In genomic region chr13:59610437-59610836, GRCm38 (mm10) we compare ENCODE assay signal across 28 mouse cellular contexts. TPM values are rescaled to one million over a fixed set of nuclear protein-coding genes. Genes with fewer than 3 reads are reported as not detected.
DNase-seq lines count a peak whose midpoint lies in the region; ATAC-seq lines count a peak whose summit lies in the region.
"Had no signal": no experiment of that assay in that cellular context is flagged by ENCODE, and none has a peak within 500 bp of the region (broad histone marks: within the 10 kb centered on the region; RNA-seq: fewer than 3 reads in every experiment).

No protein-coding gene starts in this region.

- H3K4me1 ChIP-seq in heart, embryonic 10.5 days = 0 out of 2 replicates have a peak, but pooled peaks cover 4% of the 10 kb centered on the region
- H3K4me1 ChIP-seq in heart, embryonic 12.5 days (replicated peaks) = peaks cover 6% of the 10 kb centered on the region; the same call in 1 of the 2 replicates
- peaks cover 11% of the 10 kb centered on the region for H3K4me1 ChIP-seq in heart, embryonic 15.5 days (replicated peaks)
- H3K4me1 ChIP-seq: embryonic facial prominence, embryonic 12.5 days; embryonic facial prominence, embryonic 15.5 days; hindbrain, embryonic 12.5 days; hindbrain, embryonic 15.5 days; kidney, embryonic 15.5 days had no signal

- H3K9ac ChIP-seq in heart, embryonic 12.5 days = no peak overlapping the region
- 0 out of 2 replicates have a peak overlapping the region, but pooled peaks have one; percentile 0 for H3K9ac ChIP-seq in heart, embryonic 15.5 days
- H3K9ac ChIP-seq: embryonic facial prominence, embryonic 12.5 days; embryonic facial prominence, embryonic 15.5 days; forebrain, postnatal 0 days; hindbrain, embryonic 12.5 days; hindbrain, embryonic 15.5 days; intestine, embryonic 15.5 days; kidney, embryonic 15.5 days had no signal

- intact Hi-C loops in heart, postnatal 25 days (cut with DNase I) = no loop called here

- H3K9me3 ChIP-seq in heart, embryonic 10.5 days = no peaks in the 10 kb centered on the region
- H3K9me3 ChIP-seq in heart, embryonic 12.5 days (replicated peaks) = no peaks in the 10 kb centered on the region
- no peaks in the 10 kb centered on the region for H3K9me3 ChIP-seq in heart, embryonic 15.5 days (replicated peaks)
- H3K9me3 ChIP-seq: embryonic facial prominence, embryonic 12.5 days; embryonic facial prominence, embryonic 15.5 days; G1E; hindbrain, embryonic 12.5 days; hindbrain, embryonic 15.5 days; intestine, embryonic 15.5 days; kidney, embryonic 15.5 days had no signal

- 92% methylated on average over 2 of the region's 2 CpGs for WGBS in heart, embryonic 10.5 days
- WGBS in heart, embryonic 12.5 days = 67% methylated on average over 2 of the region's 2 CpGs
- WGBS in heart, embryonic 15.5 days = 61% methylated on average over 2 of the region's 2 CpGs

- ATAC-seq in heart, embryonic 12.5 days (ENCODE audit: insufficient number of reproducible peaks, low FRiP score) = no peak
- ATAC-seq in heart, embryonic 15.5 days (replicated peaks; ENCODE audit: insufficient number of reproducible peaks, insufficient read depth, low FRiP score, low read depth) = peak; percentile 74; the same call in 1 of the 2 replicates
- no peak for ATAC-seq in frontal cortex, adult (ENCODE audit: low TSS enrichment)
- ATAC-seq: forebrain, embryonic 14.5 days; forebrain, postnatal 0 days; intestine, embryonic 15.5 days had no signal

- H3K27ac ChIP-seq in heart, embryonic 10.5 days = peak overlapping the region; percentile 36; the same call in 1 of the 2 replicates
- peak overlapping the region; percentile 78 for H3K27ac ChIP-seq in heart, embryonic 12.5 days (ENCODE audit: poor library complexity, severe bottlenecking)
- peak overlapping the region; percentile 92 for H3K27ac ChIP-seq in heart, embryonic 15.5 days
- H3K27ac ChIP-seq: embryonic facial prominence, embryonic 12.5 days; embryonic facial prominence, embryonic 15.5 days; hindbrain, embryonic 12.5 days; hindbrain, embryonic 15.5 days; intestine, embryonic 15.5 days; kidney, embryonic 15.5 days had no signal

- H3K36me3 ChIP-seq in heart, embryonic 10.5 days = peaks cover 86% of the 10 kb centered on the region
- peaks cover 74% of the 10 kb centered on the region for H3K36me3 ChIP-seq in heart, embryonic 12.5 days
- H3K36me3 ChIP-seq in heart, embryonic 15.5 days = peaks cover 64% of the 10 kb centered on the region

- no peak overlapping the region for H3K4me2 ChIP-seq in heart, embryonic 12.5 days
- H3K4me2 ChIP-seq in heart, embryonic 15.5 days = no peak overlapping the region
- H3K4me2 ChIP-seq: embryonic facial prominence, embryonic 12.5 days; embryonic facial prominence, embryonic 15.5 days; hindbrain, embryonic 12.5 days; hindbrain, embryonic 15.5 days; intestine, embryonic 15.5 days; kidney, embryonic 15.5 days had no signal

- H3K27me3 ChIP-seq in heart, embryonic 10.5 days (ENCODE audit: insufficient read depth, poor library complexity, severe bottlenecking) = no peaks in the 10 kb centered on the region
- H3K27me3 ChIP-seq in heart, embryonic 12.5 days (replicated peaks) = no peaks in the 10 kb centered on the region
- no peaks in the 10 kb centered on the region for H3K27me3 ChIP-seq in heart, embryonic 15.5 days
- H3K27me3 ChIP-seq: CH12.LX; embryonic facial prominence, embryonic 12.5 days; embryonic facial prominence, embryonic 15.5 days; hindbrain, embryonic 12.5 days; hindbrain, embryonic 15.5 days; intestine, embryonic 15.5 days; kidney, embryonic 15.5 days had no signal

- H3K4me3 ChIP-seq in heart, embryonic 10.5 days = no peak overlapping the region
- no peak overlapping the region for H3K4me3 ChIP-seq in heart, embryonic 12.5 days
- H3K4me3 ChIP-seq in heart, embryonic 15.5 days = no peak overlapping the region
- H3K4me3 ChIP-seq: embryonic facial prominence, embryonic 12.5 days; embryonic facial prominence, embryonic 15.5 days; hindbrain, embryonic 12.5 days; hindbrain, embryonic 15.5 days; intestine, embryonic 15.5 days; kidney, embryonic 15.5 days had no signal

- peak; percentile 33 to 41 for DNase-seq in heart, adult 18-20 months
- DNase-seq in heart, postnatal 25 days (ENCODE audit: low spot score) = no peak
- no peak for DNase-seq in heart, embryonic 10.5 days (ENCODE audit: low spot score)
- DNase-seq in gastrocnemius, postnatal 4 days (ENCODE audit: low spot score in 2 of 2) = no peak
- no peak for DNase-seq in urinary bladder, postnatal 25 days (ENCODE audit: low spot score)
- DNase-seq: adrenal gland, adult 2 months; adrenal gland, postnatal 14 days; B cell, adult 2 months; cerebellum, adult 11 months; cerebellum, adult 2 months; cerebellum, adult 9-11 months; cerebellum, postnatal 25 days; forebrain, postnatal 0 days; gastrocnemius, postnatal 25 days; kidney, adult 11 months; kidney, adult 8-10 months had no signal

RNA-seq across cellular contexts. Expression of gene Naa35, which starts 25.4 kb away (rescaled TPM):
- total RNA-seq in heart, adult 18-20 months (2021) = 10 to 100 TPM; 91.4 to 92.6 TPM
- total RNA-seq in heart, postnatal 25 days (2021) = 10 to 100 TPM; 78.6 to 96.1 TPM
- 78.9 and 92.6 TPM in 2 replicates for polyA plus RNA-seq in heart, embryonic 10.5 days (2016; fragmentation: Nextera tagmentation; extraction: Ambion mirVana)
- 80.8 and 85.4 TPM in 2 replicates for polyA plus RNA-seq in heart, embryonic 12.5 days (2016; fragmentation: Nextera tagmentation; extraction: Ambion mirVana)
- polyA plus RNA-seq in heart, embryonic 15.5 days (2015; fragmentation: Nextera tagmentation; extraction: Ambion mirVana) = 69.6 and 85.3 TPM in 2 replicates
- total RNA-seq in gastrocnemius, postnatal 4 days (2021) = 10 to 100 TPM; 53.3 to 57.8 TPM

RNA-seq across cellular contexts. Expression of gene Agtpbp1, which starts 25.4 kb away (rescaled TPM):
- 100 to 1,000 TPM; 129 to 156 TPM for total RNA-seq in heart, adult 18-20 months (2021)
- 100 to 1,000 TPM; 143 to 166 TPM for total RNA-seq in heart, postnatal 25 days (2021)
- polyA plus RNA-seq in heart, embryonic 10.5 days (2016; fragmentation: Nextera tagmentation; extraction: Ambion mirVana) = 8.8 and 14.4 TPM in 2 replicates
- 13.2 and 14.9 TPM in 2 replicates for polyA plus RNA-seq in heart, embryonic 12.5 days (2016; fragmentation: Nextera tagmentation; extraction: Ambion mirVana)
- polyA plus RNA-seq in heart, embryonic 15.5 days (2015; fragmentation: Nextera tagmentation; extraction: Ambion mirVana) = 11.7 and 13.2 TPM in 2 replicates
- total RNA-seq in gastrocnemius, postnatal 4 days (2021) = 10 to 100 TPM; 30.8 to 31.2 TPM

Comparison
In these comparisons a context has a peak if more than half of its experiments do, and no peak if none do; other contexts are left out.
1. DNase-seq: peak in heart, adult 18-20 months (2 of 2); none in heart, postnatal 25 days (single experiment), heart, embryonic 10.5 days (single experiment), gastrocnemius, postnatal 4 days (0 of 2) and urinary bladder, postnatal 25 days (single experiment).
2. H3K27ac ChIP-seq: peak in every context shown above with its lines; median percentile 92 in heart, embryonic 15.5 days; 78 in heart, embryonic 12.5 days; 36 in heart, embryonic 10.5 days.
3. RNA of gene Agtpbp1, which starts 25.4 kb away (total RNA-seq): 143 to 166 TPM in heart, postnatal 25 days and 129 to 156 TPM in heart, adult 18-20 months; 30.8 to 31.2 TPM in gastrocnemius, postnatal 4 days; every median in the first group is over 4 times any median in the second.